Mouse (Mus musculus) limb, embryonic 13.5 days (tissue): ENCODE results near the gene Sh2d5. TPM values are rescaled to one million over a fixed set of nuclear protein-coding genes. Genes with fewer than 3 reads are reported as not detected.

Experiments used
- ATAC-seq: fragments of 200-750 bp; cut with Nextera tagmentation; 2 replicates; pipeline ENCODE4 v1.8.0; 2017; ENCODE audit warnings: low read depth, moderate number of reproducible peaks, moderate TSS enrichment; ENCODE audit not compliant: low FRiP score
- H3K27ac ChIP-seq: fragments of 300-500 bp; sonication (generic); 2 replicates; pipeline ENCODE4 v1.5.1; 2015; ENCODE audit warnings: inconsistent platforms, mild to moderate bottlenecking, moderate library complexity
- H3K27me3 ChIP-seq: fragments of 300-500 bp; sonication (generic); 2 replicates; pipeline ENCODE4 v1.6.1; 2015; ENCODE audit warnings: mild to moderate bottlenecking, inconsistent platforms
- H3K36me3 ChIP-seq: fragments of 300-500 bp; sonication (generic); 2 replicates; pipeline ENCODE4 v1.6.1; 2015; ENCODE audit warnings: inconsistent platforms, mild to moderate bottlenecking, moderate library complexity
- H3K4me1 ChIP-seq: fragments of 300-500 bp; sonication (generic); 2 replicates; pipeline ENCODE4 v1.6.1; 2015; ENCODE audit warnings: inconsistent platforms
- H3K4me2 ChIP-seq: fragments of 300-500 bp; sonication (generic); replicated peaks from 2 replicates; pipeline ENCODE4 v1.6.1; 2015; ENCODE audit warnings: inconsistent platforms, mild to moderate bottlenecking, moderate library complexity
- H3K4me3 ChIP-seq: fragments of 300-500 bp; sonication (generic); 2 replicates; pipeline ENCODE4 v1.5.1; 2015; ENCODE audit warnings: moderate library complexity, mild to moderate bottlenecking, inconsistent platforms
- H3K9ac ChIP-seq: fragments of 300-500 bp; sonication (generic); 2 replicates; pipeline ENCODE4 v1.6.1; 2015; ENCODE audit warnings: mild to moderate bottlenecking, inconsistent platforms
- H3K9me3 ChIP-seq: fragments of 300-500 bp; sonication (generic); 2 replicates; pipeline ENCODE4 v1.6.1; 2016; ENCODE audit warnings: inconsistent platforms
- WGBS: fragments of 180-500 bp; shearing (Covaris S2); methylation state at CpG from one replicate; pipeline ENCODE4 v1.1.7; 2015; 5-methylcytosine and 5-hydroxymethylcytosine counted together
- polyA plus RNA-seq: library from polyadenylated mRNA; unstranded; fragments of >200 nt; fragmentation: Nextera tagmentation; extraction: Ambion mirVana; gene quantifications from 2 replicates; pipeline ENCODE4 v1.2.1, GENCODE M21; 2015

The Sh2d5 gene
- polyA plus RNA-seq, 1 experiment from 2014 or later = 0.85 TPM

- no peaks in the 10 kb centered on the region for H3K27me3 ChIP-seq
- no peak overlapping the region for H3K4me3 ChIP-seq
- peak; percentile 44; the same call in 1 of the 2 replicates for ATAC-seq
- WGBS = 61% methylated on average over 14 of the region's 14 CpGs
- H3K4me1 ChIP-seq = no peaks in the 10 kb centered on the region
- H3K9me3 ChIP-seq = peaks cover under 1% of the 10 kb centered on the region; the same call in 1 of the 2 replicates
- H3K4me2 ChIP-seq = no peak overlapping the region
- no peaks in the 10 kb centered on the region for H3K36me3 ChIP-seq
- H3K27ac ChIP-seq = no peak overlapping the region
- no peak overlapping the region for H3K9ac ChIP-seq
Observed at GRCm38 (mm10) chr4:138272011-138272997, 22.1 kb downstream of the Sh2d5 start.

GRCm38 (mm10) chr4:138278346-138278745 is 28.1 kb downstream of the Sh2d5 start:
- no peak for ATAC-seq
- Histone ChIP-seq H3K36me3 (no peaks in the 10 kb centered on the region), H3K9me3 (no peaks in the 10 kb centered on the region), H3K4me2 (no peak overlapping the region), H3K4me1 (no peaks in the 10 kb centered on the region), H3K27ac (no peak overlapping the region), H3K9ac (no peak overlapping the region), H3K4me3 (no peak overlapping the region), H3K27me3 (0 out of 2 replicates have a peak, but pooled peaks cover 4% of the 10 kb centered on the region)
- WGBS = 66% methylated on average over 7 of the region's 7 CpGs

- Histone ChIP-seq H3K27ac (no peak overlapping the region), H3K9me3 (no peaks in the 10 kb centered on the region), H3K4me2 (no peak overlapping the region), H3K36me3 (no peaks in the 10 kb centered on the region), H3K27me3 (no peaks in the 10 kb centered on the region), H3K4me1 (no peaks in the 10 kb centered on the region), H3K4me3 (no peak overlapping the region), H3K9ac (no peak overlapping the region)
- 31% methylated on average over 4 of the region's 4 CpGs for WGBS
- ATAC-seq = no peak; the same call in 1 of the 2 replicates
Observed at GRCm38 (mm10) chr4:138282834-138283233, 32.6 kb downstream of the Sh2d5 start.

- no peaks in the 10 kb centered on the region for H3K4me1 ChIP-seq
- H3K4me2 ChIP-seq = no peak overlapping the region
- H3K9ac ChIP-seq = no peak overlapping the region
- ATAC-seq = no peak
- H3K9me3 ChIP-seq = no peaks in the 10 kb centered on the region
- no peak overlapping the region for H3K27ac ChIP-seq
- 0 out of 2 replicates have a peak, but pooled peaks cover 4% of the 10 kb centered on the region for H3K27me3 ChIP-seq
- 87% methylated on average over 12 of the region's 12 CpGs for WGBS
- H3K36me3 ChIP-seq = no peaks in the 10 kb centered on the region
- no peak overlapping the region for H3K4me3 ChIP-seq
Observed at GRCm38 (mm10) chr4:138286411-138286810, 36.2 kb downstream of the Sh2d5 start.

GRCm38 (mm10) chr4:138288691-138289090 is 38.5 kb downstream of the Sh2d5 start:
- WGBS = 83% methylated on average over 7 of the region's 7 CpGs
- Histone ChIP-seq H3K9ac (no peak overlapping the region), H3K27ac (no peak overlapping the region), H3K4me2 (no peak overlapping the region), H3K4me3 (no peak overlapping the region), H3K4me1 (no peaks in the 10 kb centered on the region), H3K9me3 (no peaks in the 10 kb centered on the region), H3K27me3 (0 out of 2 replicates have a peak, but pooled peaks cover 4% of the 10 kb centered on the region), H3K36me3 (no peaks in the 10 kb centered on the region)
- ATAC-seq = no peak

- 87% methylated on average over 13 of the region's 13 CpGs for whole genome bisulfite sequencing
- Histone ChIP-seq H3K27ac (no peak overlapping the region), H3K4me1 (no peaks in the 10 kb centered on the region), H3K4me2 (no peak overlapping the region), H3K27me3 (0 out of 2 replicates have a peak, but pooled peaks cover 4% of the 10 kb centered on the region), H3K36me3 (no peaks in the 10 kb centered on the region), H3K9ac (no peak overlapping the region), H3K9me3 (no peaks in the 10 kb centered on the region), H3K4me3 (no peak overlapping the region)
- no peak for ATAC-seq
Observed at GRCm38 (mm10) chr4:138292028-138292427, 41.8 kb downstream of the Sh2d5 start.

- H3K27me3 ChIP-seq = no peaks in the 10 kb centered on the region
- H3K4me1 ChIP-seq = no peaks in the 10 kb centered on the region
- no peak overlapping the region for H3K9ac ChIP-seq
- WGBS = 81% methylated on average over 18 of the region's 18 CpGs
- no peaks in the 10 kb centered on the region for H3K36me3 ChIP-seq
- H3K27ac ChIP-seq = no peak overlapping the region
- H3K9me3 ChIP-seq = no peaks in the 10 kb centered on the region
- no peak overlapping the region for H3K4me2 ChIP-seq
- ATAC-seq = no peak
- no peak overlapping the region for H3K4me3 ChIP-seq
Observed at GRCm38 (mm10) chr4:138293261-138293948, 43.2 kb downstream of the Sh2d5 start.

GRCm38 (mm10) chr4:138293949-138294550 is 43.8 kb downstream of the Sh2d5 start:
- ATAC-seq = no peak
- 84% methylated on average over 11 of the region's 14 CpGs for WGBS
- no peak overlapping the region for H3K4me2 ChIP-seq

GRCm38 (mm10) chr4:138301271-138301780 is 51.1 kb downstream of the Sh2d5 start:
- Histone ChIP-seq H3K36me3 (no peaks in the 10 kb centered on the region; the same call in 1 of the 2 replicates), H3K4me3 (no peak overlapping the region), H3K27me3 (no peaks in the 10 kb centered on the region), H3K27ac (no peak overlapping the region), H3K9me3 (no peaks in the 10 kb centered on the region; the same call in 1 of the 2 replicates), H3K9ac (no peak overlapping the region), H3K4me2 (no peak overlapping the region), H3K4me1 (peaks cover 20% of the 10 kb centered on the region)
- ATAC-seq = no peak
- 90% methylated on average over 10 of the region's 10 CpGs for WGBS

More at GRCm38 (mm10) chr4:138293949-138294550, 43.8 kb downstream of the Sh2d5 start:
- Histone ChIP-seq H3K9ac (no peak overlapping the region), H3K9me3 (no peaks in the 10 kb centered on the region), H3K4me3 (no peak overlapping the region), H3K36me3 (no peaks in the 10 kb centered on the region), H3K4me1 (no peaks in the 10 kb centered on the region), H3K27ac (no peak overlapping the region), H3K27me3 (no peaks in the 10 kb centered on the region)

- peaks cover 22% of the 10 kb centered on the region for H3K4me1 ChIP-seq
- no peak for ATAC-seq
- no peak overlapping the region for H3K4me3 ChIP-seq
- no peak overlapping the region for H3K9ac ChIP-seq
- peak overlapping the region; percentile 90 for H3K4me2 ChIP-seq
- no peak overlapping the region for H3K27ac ChIP-seq
- WGBS = 89% methylated on average over 3 of the region's 3 CpGs
- no peaks in the 10 kb centered on the region for H3K27me3 ChIP-seq
- H3K9me3 ChIP-seq = no peaks in the 10 kb centered on the region; the same call in 1 of the 2 replicates
- peaks cover 12% of the 10 kb centered on the region for H3K36me3 ChIP-seq
Observed at GRCm38 (mm10) chr4:138303011-138303410, 52.8 kb downstream of the Sh2d5 start.

- 13% methylated on average over 18 of the region's 18 CpGs for WGBS
- H3K27me3 ChIP-seq = no peaks in the 10 kb centered on the region
- ATAC-seq = no peak
- H3K9me3 ChIP-seq = no peaks in the 10 kb centered on the region; the same call in 1 of the 2 replicates
- H3K9ac ChIP-seq = peak overlapping the region; percentile 80
- peak overlapping the region; percentile 52; the same call in 1 of the 2 replicates for H3K27ac ChIP-seq
- H3K4me1 ChIP-seq = peaks cover 22% of the 10 kb centered on the region
- H3K4me3 ChIP-seq = peak overlapping the region; percentile 97
- H3K36me3 ChIP-seq = peaks cover 20% of the 10 kb centered on the region
- peak overlapping the region; percentile 90 for H3K4me2 ChIP-seq
Observed at GRCm38 (mm10) chr4:138303742-138304141, 53.5 kb downstream of the Sh2d5 start.
